Mouse (Mus musculus): ENCODE data around the gene Mdp1. TPM values are rescaled to one million over a fixed set of nuclear protein-coding genes. Genes with fewer than 3 reads are reported as not detected.

Gene Mdp1
- 55.6 and 68.7 TPM in 2 replicates for polyA plus RNA-seq (2021; fragmentation: Nextera tagmentation)
- long read RNA-seq, experiment 1, transcript Mdp1-201 (6 exons, 1,733 nt) = major isoform, 193 of 355 reads
- long read RNA-seq, experiment 1, transcript Mdp1-202 (5 exons, 1,730 nt) = minor isoform, 153 of 355 reads
- long read RNA-seq, experiment 1, partial matches to known transcripts = 5 of 355 reads
- long read RNA-seq, experiment 1, other reads (novel, unspliced or antisense) = 4 of 355 reads
- long read RNA-seq, experiment 2, transcript Mdp1-202 (5 exons, 1,730 nt) = minor isoform, 35 of 110 reads
- long read RNA-seq, experiment 2, transcript Mdp1-201 (6 exons, 1,733 nt) = major isoform, 57 of 110 reads
- long read RNA-seq, experiment 2, partial matches to known transcripts = 4 of 110 reads
- long read RNA-seq, experiment 2, other reads (novel, unspliced or antisense) = 14 of 110 reads

GRCm38 (mm10) chr14:55659960-55660573 is at the start of gene Mdp1:
TSS of gene Mdp1 (minus strand) at chr14:55660508.

GRCm38 (mm10) chr14:55681160-55682117 is 21.1 kb upstream of the Mdp1 start, which contains the start of gene Tinf2:
TSS of gene Tinf2 (minus strand) at chr14:55681820.

GRCm38 (mm10) chr14:55671833-55672740 is 11.8 kb upstream of the Mdp1 start, which contains the start of the genes Gmpr2 and Nedd8:
TSS of gene Gmpr2 (plus strand) at chr14:55671941.
TSS of gene Nedd8 (minus strand) at chr14:55672124.

GRCm38 (mm10) chr14:55649884-55650283 is 10.4 kb downstream of the Mdp1 start, which contains the start of gene Tssk4:
TSS of gene Tssk4 (plus strand) at chr14:55650184.

GRCm38 (mm10) chr14:55643060-55643907 is 17.0 kb downstream of the Mdp1 start, which contains the start of gene Tm9sf1:
TSS of gene Tm9sf1 (minus strand) at chr14:55643806.

GRCm38 (mm10) chr14:55637795-55638194 is 22.5 kb downstream of the Mdp1 start, which contains the start of gene Gm49378:
TSS of gene Gm49378 (minus strand) at chr14:55637895.

GRCm38 (mm10) chr14:55635523-55636007 is 24.7 kb downstream of the Mdp1 start, which contains the start of gene Ipo4:
TSS of gene Ipo4 (minus strand) at chr14:55635957.

GRCm38 (mm10) chr14:55617822-55618221 is 42.5 kb downstream of the Mdp1 start, which contains the start of gene Rec8:
TSS of gene Rec8 (plus strand) at chr14:55618037.

Other genes starting within 250 kb of the Mdp1 start
- gene Dhrs4, start 181.8 kb downstream of the Mdp1 start, polyA plus RNA-seq (2021; fragmentation: Nextera tagmentation) = 15.8 and 18.1 TPM in 2 replicates
- 1.8 and 2.5 TPM in 2 replicates for gene Carmil3, start 169.9 kb downstream of the Mdp1 start, polyA plus RNA-seq (2021; fragmentation: Nextera tagmentation)
- 154 and 195 TPM in 2 replicates for gene Cpne6, start 150.1 kb downstream of the Mdp1 start, polyA plus RNA-seq (2021; fragmentation: Nextera tagmentation)
- gene Nrl, start 135.5 kb downstream of the Mdp1 start, polyA plus RNA-seq (2021; fragmentation: Nextera tagmentation) = 0.05 TPM in 1 of 2 replicates, not detected in the other
- 19.1 and 25.6 TPM in 2 replicates for gene Pck2, start 120.2 kb downstream of the Mdp1 start, polyA plus RNA-seq (2021; fragmentation: Nextera tagmentation)
- 53.7 and 76.2 TPM in 2 replicates for gene Dcaf11, start 100.5 kb downstream of the Mdp1 start, polyA plus RNA-seq (2021; fragmentation: Nextera tagmentation)
- 0.48 TPM in 1 of 2 replicates, not detected in the other for gene A730061H03Rik, start 100.1 kb downstream of the Mdp1 start, polyA plus RNA-seq (2021; fragmentation: Nextera tagmentation)
- gene Fitm1, start 84.9 kb downstream of the Mdp1 start, polyA plus RNA-seq (2021; fragmentation: Nextera tagmentation) = not detected in 2 replicates
- gene Psme1, start 82.4 kb downstream of the Mdp1 start, polyA plus RNA-seq (2021; fragmentation: Nextera tagmentation) = 49.1 and 53.6 TPM in 2 replicates
- gene Emc9, start 75.2 kb downstream of the Mdp1 start, polyA plus RNA-seq (2021; fragmentation: Nextera tagmentation) = 112 and 145 TPM in 2 replicates
- 98.6 and 102 TPM in 2 replicates for gene Psme2, start 69.4 kb downstream of the Mdp1 start, polyA plus RNA-seq (2021; fragmentation: Nextera tagmentation)
- 7.8 and 9.4 TPM in 2 replicates for gene Rnf31, start 68.8 kb downstream of the Mdp1 start, polyA plus RNA-seq (2021; fragmentation: Nextera tagmentation)
- 4.2 and 4.3 TPM in 2 replicates for gene Irf9, start 56.9 kb downstream of the Mdp1 start, polyA plus RNA-seq (2021; fragmentation: Nextera tagmentation)
- 0.65 and 1.0 TPM in 2 replicates for gene Rec8, start 42.5 kb downstream of the Mdp1 start, polyA plus RNA-seq (2021; fragmentation: Nextera tagmentation)
- gene Ipo4, start 24.6 kb downstream of the Mdp1 start, polyA plus RNA-seq (2021; fragmentation: Nextera tagmentation) = 40.6 and 51.1 TPM in 2 replicates
- 0.55 TPM in 1 of 2 replicates, not detected in the other for gene Gm49378, start 22.6 kb downstream of the Mdp1 start, polyA plus RNA-seq (2021; fragmentation: Nextera tagmentation)
- 24.9 and 28.7 TPM in 2 replicates for gene Tm9sf1, start 16.7 kb downstream of the Mdp1 start, polyA plus RNA-seq (2021; fragmentation: Nextera tagmentation)
- gene Tssk4, start 10.3 kb downstream of the Mdp1 start, polyA plus RNA-seq (2021; fragmentation: Nextera tagmentation) = 0.11 and 0.22 TPM in 2 replicates
- 21.2 and 26.0 TPM in 2 replicates for gene Gmpr2, start 11.4 kb upstream of the Mdp1 start, polyA plus RNA-seq (2021; fragmentation: Nextera tagmentation)
- gene Nedd8, start 11.6 kb upstream of the Mdp1 start, polyA plus RNA-seq (2021; fragmentation: Nextera tagmentation) = 603 and 676 TPM in 2 replicates
- gene Tinf2, start 21.3 kb upstream of the Mdp1 start, polyA plus RNA-seq (2021; fragmentation: Nextera tagmentation) = 12.0 and 12.5 TPM in 2 replicates
- not detected in 2 replicates for gene Tgm1, start 53.4 kb upstream of the Mdp1 start, polyA plus RNA-seq (2021; fragmentation: Nextera tagmentation)
- gene Rabggta, start 61.8 kb upstream of the Mdp1 start, polyA plus RNA-seq (2021; fragmentation: Nextera tagmentation) = 37.3 and 41.7 TPM in 2 replicates
- gene Dhrs1, start 85.2 kb upstream of the Mdp1 start, polyA plus RNA-seq (2021; fragmentation: Nextera tagmentation) = 121 and 123 TPM in 2 replicates
- 7.6 and 7.7 TPM in 2 replicates for gene Nop9, start 85.2 kb upstream of the Mdp1 start, polyA plus RNA-seq (2021; fragmentation: Nextera tagmentation)
- 4.6 and 5.6 TPM in 2 replicates for gene Cideb, start 98.0 kb upstream of the Mdp1 start, polyA plus RNA-seq (2021; fragmentation: Nextera tagmentation)
- gene Ltb4r2, start 100.9 kb upstream of the Mdp1 start, polyA plus RNA-seq (2021; fragmentation: Nextera tagmentation) = 0.40 and 0.45 TPM in 2 replicates
- not detected in 2 replicates for gene Ltb4r1, start 105.5 kb upstream of the Mdp1 start, polyA plus RNA-seq (2021; fragmentation: Nextera tagmentation)
- 1.2 and 2.1 TPM in 2 replicates for gene Adcy4, start 123.6 kb upstream of the Mdp1 start, polyA plus RNA-seq (2021; fragmentation: Nextera tagmentation)
- gene Ripk3, start 128.4 kb upstream of the Mdp1 start, polyA plus RNA-seq (2021; fragmentation: Nextera tagmentation) = 0.34 TPM in 1 of 2 replicates, not detected in the other
- gene Nfatc4, start 162.6 kb upstream of the Mdp1 start, polyA plus RNA-seq (2021; fragmentation: Nextera tagmentation) = 0.15 and 0.23 TPM in 2 replicates
- 0.48 and 0.84 TPM in 2 replicates for gene Nynrin, start 193.5 kb upstream of the Mdp1 start, polyA plus RNA-seq (2021; fragmentation: Nextera tagmentation)
- gene Cbln3, start 223.9 kb upstream of the Mdp1 start, polyA plus RNA-seq (2021; fragmentation: Nextera tagmentation) = 0.06 and 0.11 TPM in 2 replicates
- 2.4 and 2.6 TPM in 2 replicates for gene Khnyn, start 224.4 kb upstream of the Mdp1 start, polyA plus RNA-seq (2021; fragmentation: Nextera tagmentation)
- 189 and 204 TPM in 2 replicates for gene Sdr39u1, start 239.8 kb upstream of the Mdp1 start, polyA plus RNA-seq (2021; fragmentation: Nextera tagmentation)